Mouse (Mus musculus): ENCODE measurements at regions not wholly inside any gene's neighbourhood (a gene's known extent, or its start where the extent isn't known, plus 50 kb on each side); places are given as distances from the start of the nearest gene placed in this dataset.
"Not testable (repeated sequence)": the region's sequence is repeated elsewhere in the genome, so short reads cannot be mapped to it uniquely, and the experiment has no call there.

- DNase-seq (ENCODE audit: low spot score) = no peak
Measured at GRCm38 (mm10) chr5:142281997-142282396, 119.3 kb upstream of the Foxk1 start.

- no peak for DNase-seq (ENCODE audit: low spot score)
Measured at GRCm38 (mm10) chr5:142287981-142288380, 113.3 kb upstream of the Foxk1 start.

- no peak for DNase-seq (ENCODE audit: low spot score)
Measured at GRCm38 (mm10) chr5:142291451-142291850, 109.8 kb upstream of the Foxk1 start.

- DNase-seq (ENCODE audit: low spot score) = not testable (repeated sequence)
Measured at GRCm38 (mm10) chr5:142296401-142296800, 104.9 kb upstream of the Foxk1 start.

GRCm38 (mm10) chr5:142299621-142300020, 101.7 kb upstream of the Foxk1 start:
- no peak for DNase-seq (ENCODE audit: low spot score)

- DNase-seq (ENCODE audit: low spot score) = no peak
Measured at GRCm38 (mm10) chr5:142308511-142308910, 92.8 kb upstream of the Foxk1 start.

- DNase-seq (ENCODE audit: low spot score) = no peak
Measured at GRCm38 (mm10) chr5:142313944-142314343, 87.4 kb upstream of the Foxk1 start.

GRCm38 (mm10) chr5:142314466-142314865, 86.8 kb upstream of the Foxk1 start:
- DNase-seq (ENCODE audit: low spot score) = no peak

- DNase-seq (ENCODE audit: low spot score) = peak; percentile 38
Measured at GRCm38 (mm10) chr5:142319268-142319667, 82.0 kb upstream of the Foxk1 start.

- DNase-seq (ENCODE audit: low spot score) = no peak
Measured at GRCm38 (mm10) chr5:142321316-142321715, 80.0 kb upstream of the Foxk1 start.

GRCm38 (mm10) chr5:142324928-142325327, 76.4 kb upstream of the Foxk1 start:
- no peak for DNase-seq (ENCODE audit: low spot score)

- no peak for DNase-seq (ENCODE audit: low spot score)
Measured at GRCm38 (mm10) chr5:142325560-142325959, 75.7 kb upstream of the Foxk1 start.

- peak; percentile 20 for DNase-seq (ENCODE audit: low spot score)
Measured at GRCm38 (mm10) chr5:142327261-142327660, 74.0 kb upstream of the Foxk1 start.

GRCm38 (mm10) chr5:142329724-142330520, 71.4 kb upstream of the Foxk1 start:
- no peak for DNase-seq (ENCODE audit: low spot score)

GRCm38 (mm10) chr5:142332744-142333143, 68.6 kb upstream of the Foxk1 start:
- DNase-seq (ENCODE audit: low spot score) = no peak

- DNase-seq (ENCODE audit: low spot score) = no peak
Measured at GRCm38 (mm10) chr5:142337436-142337835, 63.9 kb upstream of the Foxk1 start.

GRCm38 (mm10) chr5:142338051-142338450, 63.2 kb upstream of the Foxk1 start:
- DNase-seq (ENCODE audit: low spot score) = no peak

- DNase-seq (ENCODE audit: low spot score) = no peak
Measured at GRCm38 (mm10) chr5:142340205-142341025, 60.9 kb upstream of the Foxk1 start.

- no peak for DNase-seq (ENCODE audit: low spot score)
Measured at GRCm38 (mm10) chr5:142341026-142341432, 60.3 kb upstream of the Foxk1 start.

- no peak for DNase-seq (ENCODE audit: low spot score)
Measured at GRCm38 (mm10) chr5:142346454-142346853, 54.8 kb upstream of the Foxk1 start.

- peak; percentile 42 for DNase-seq (ENCODE audit: low spot score)
Measured at GRCm38 (mm10) chr5:142350574-142350973, 50.7 kb upstream of the Foxk1 start.

Data from c-Kit-positive CD71-positive TER-119-positive erythroid progenitor cells, embryonic 14.5 days (primary cell).